Mouse (Mus musculus): Measurements from ENCODE around the gene Tln1. TPM values are rescaled to one million over a fixed set of nuclear protein-coding genes. Genes with fewer than 3 reads are reported as not detected.

The Tln1 gene
- polyA plus RNA-seq, 1 experiment from 2014 or later = 90.9 TPM

GRCm38 (mm10) chr4:43546375-43547047, 16.0 kb downstream of the Tln1 start:
- H3K9me3 ChIP-seq (ENCODE audit: control insufficient read depth, low read length) = no peaks in the 10 kb centered on the region
- H3K27ac ChIP-seq (replicated peaks in 1 of 2; ENCODE audit: control insufficient read depth in 1 of 2, insufficient read depth in 1 of 2, low read depth in 2 of 2, low read length in 2 of 2) = no peak overlapping the region
- H3K36me3 ChIP-seq (ENCODE audit: control insufficient read depth, insufficient read depth, low read length) = peaks cover 100% of the 10 kb centered on the region
- no peak for ATAC-seq (ENCODE audit: insufficient number of reproducible peaks, insufficient read depth, low FRiP score, low read depth)
- 88% methylated on average over 12 of the region's 12 CpGs for WGBS
- no peak overlapping the region for H3K4me2 ChIP-seq (ENCODE audit: low read length)
- H3K27me3 ChIP-seq (ENCODE audit: control insufficient read depth, insufficient read depth, low read length) = no peaks in the 10 kb centered on the region
- H3K4me1 ChIP-seq (ENCODE audit: control insufficient read depth in 2 of 2, insufficient read depth in 2 of 2, low read length in 2 of 2) = no peaks in the 10 kb centered on the region
- H3K4me3 ChIP-seq (ENCODE audit: control insufficient read depth in 1 of 2, insufficient read depth in 1 of 2, low read depth in 1 of 2, low read length in 2 of 2) = no peak overlapping the region
- no peak overlapping the region for H3K9ac ChIP-seq (ENCODE audit: low read length)

- Histone ChIP-seq H3K9ac (ENCODE audit: low read length) (no peak overlapping the region), H3K9me3 (ENCODE audit: control insufficient read depth, low read length) (no peaks in the 10 kb centered on the region), H3K27ac (replicated peaks in 1 of 2; ENCODE audit: control insufficient read depth in 1 of 2, insufficient read depth in 1 of 2, low read depth in 2 of 2, low read length in 2 of 2) (no peak overlapping the region), H3K4me1 (ENCODE audit: control insufficient read depth in 2 of 2, insufficient read depth in 2 of 2, low read length in 2 of 2) (no peaks in the 10 kb centered on the region), H3K4me2 (ENCODE audit: low read length) (no peak overlapping the region), H3K4me3 (ENCODE audit: control insufficient read depth in 1 of 2, insufficient read depth in 1 of 2, low read depth in 1 of 2, low read length in 2 of 2) (no peak overlapping the region), H3K36me3 (ENCODE audit: control insufficient read depth, insufficient read depth, low read length) (peaks cover 100% of the 10 kb centered on the region), H3K27me3 (ENCODE audit: control insufficient read depth, insufficient read depth, low read length) (no peaks in the 10 kb centered on the region)
- no peak for ATAC-seq (ENCODE audit: insufficient number of reproducible peaks, insufficient read depth, low FRiP score, low read depth)
- WGBS = 83% methylated on average over 3 of the region's 3 CpGs
These were observed 20.4 kb downstream of the Tln1 start for GRCm38 (mm10) chr4:43542044-43542443.

- Histone ChIP-seq H3K9me3 (ENCODE audit: control insufficient read depth, low read length) (no peaks in the 10 kb centered on the region), H3K4me3 (ENCODE audit: control insufficient read depth in 1 of 2, insufficient read depth in 1 of 2, low read depth in 1 of 2, low read length in 2 of 2) (no peak overlapping the region)
- WGBS = 82% methylated on average over 9 of the region's 9 CpGs
These were observed 26.5 kb downstream of the Tln1 start for GRCm38 (mm10) chr4:43536031-43536430.

GRCm38 (mm10) chr4:43535628-43536027, 26.9 kb downstream of the Tln1 start:
- no peak overlapping the region for H3K9ac ChIP-seq (ENCODE audit: low read length)
- no peak; the same call in 1 of the 2 replicates for ATAC-seq (ENCODE audit: insufficient number of reproducible peaks, insufficient read depth, low FRiP score, low read depth)
- H3K4me1 ChIP-seq (ENCODE audit: control insufficient read depth in 2 of 2, insufficient read depth in 2 of 2, low read length in 2 of 2) = 0 out of 4 replicates have a peak, but pooled peaks cover 0 to 6% of the 10 kb centered on the region in 2 experiments
- no peaks in the 10 kb centered on the region for H3K27me3 ChIP-seq (ENCODE audit: control insufficient read depth, insufficient read depth, low read length)
- no peak overlapping the region for H3K27ac ChIP-seq (replicated peaks in 1 of 2; ENCODE audit: control insufficient read depth in 1 of 2, insufficient read depth in 1 of 2, low read depth in 2 of 2, low read length in 2 of 2)
- 92% methylated on average over 8 of the region's 8 CpGs for WGBS
- H3K4me2 ChIP-seq (ENCODE audit: low read length) = no peak overlapping the region
- peaks cover 99% of the 10 kb centered on the region for H3K36me3 ChIP-seq (ENCODE audit: control insufficient read depth, insufficient read depth, low read length)
- no peak overlapping the region for H3K4me3 ChIP-seq (ENCODE audit: control insufficient read depth in 1 of 2, insufficient read depth in 1 of 2, low read depth in 1 of 2, low read length in 2 of 2)
- H3K9me3 ChIP-seq (ENCODE audit: control insufficient read depth, low read length) = no peaks in the 10 kb centered on the region

More at GRCm38 (mm10) chr4:43536031-43536430, 26.5 kb downstream of the Tln1 start:
- Histone ChIP-seq H3K4me1 (ENCODE audit: control insufficient read depth in 2 of 2, insufficient read depth in 2 of 2, low read length in 2 of 2) (0 out of 4 replicates have a peak, but pooled peaks cover 0 to 2% of the 10 kb centered on the region in 2 experiments), H3K27me3 (ENCODE audit: control insufficient read depth, insufficient read depth, low read length) (no peaks in the 10 kb centered on the region), H3K27ac (replicated peaks in 1 of 2; ENCODE audit: control insufficient read depth in 1 of 2, insufficient read depth in 1 of 2, low read depth in 2 of 2, low read length in 2 of 2) (no peak overlapping the region), H3K36me3 (ENCODE audit: control insufficient read depth, insufficient read depth, low read length) (peaks cover 100% of the 10 kb centered on the region), H3K4me2 (ENCODE audit: low read length) (no peak overlapping the region), H3K9ac (ENCODE audit: low read length) (no peak overlapping the region)
- ATAC-seq (ENCODE audit: insufficient number of reproducible peaks, insufficient read depth, low FRiP score, low read depth) = no peak; the same call in 1 of the 2 replicates

- no peak overlapping the region for H3K27ac ChIP-seq (replicated peaks in 1 of 2; ENCODE audit: control insufficient read depth in 1 of 2, insufficient read depth in 1 of 2, low read depth in 2 of 2, low read length in 2 of 2)
- WGBS = 84% methylated on average over 9 of the region's 9 CpGs
- no peak overlapping the region for H3K9ac ChIP-seq (ENCODE audit: low read length)
- no peaks in the 10 kb centered on the region for H3K27me3 ChIP-seq (ENCODE audit: control insufficient read depth, insufficient read depth, low read length)
- H3K9me3 ChIP-seq (ENCODE audit: control insufficient read depth, low read length) = no peaks in the 10 kb centered on the region
- H3K4me3 ChIP-seq (ENCODE audit: control insufficient read depth in 1 of 2, insufficient read depth in 1 of 2, low read depth in 1 of 2, low read length in 2 of 2) = no peak overlapping the region
- H3K4me2 ChIP-seq (ENCODE audit: low read length) = no peak overlapping the region
- peaks cover 4 to 15% of the 10 kb centered on the region in 2 experiments for H3K4me1 ChIP-seq (ENCODE audit: control insufficient read depth in 2 of 2, insufficient read depth in 2 of 2, low read length in 2 of 2)
- no peak for ATAC-seq (ENCODE audit: insufficient number of reproducible peaks, insufficient read depth, low FRiP score, low read depth)
- peaks cover 75% of the 10 kb centered on the region for H3K36me3 ChIP-seq (ENCODE audit: control insufficient read depth, insufficient read depth, low read length)
These were observed 29.2 kb downstream of the Tln1 start for GRCm38 (mm10) chr4:43533270-43533669.

GRCm38 (mm10) chr4:43530581-43530980, 31.9 kb downstream of the Tln1 start:
- ATAC-seq (ENCODE audit: insufficient number of reproducible peaks, insufficient read depth, low FRiP score, low read depth) = no peak
- peaks cover 49% of the 10 kb centered on the region for H3K36me3 ChIP-seq (ENCODE audit: control insufficient read depth, insufficient read depth, low read length)
- peaks cover 4 to 15% of the 10 kb centered on the region in 2 experiments for H3K4me1 ChIP-seq (ENCODE audit: control insufficient read depth in 2 of 2, insufficient read depth in 2 of 2, low read length in 2 of 2)

GRCm38 (mm10) chr4:43530081-43530501, 32.4 kb downstream of the Tln1 start:
- 27% methylated on average over 8 of the region's 8 CpGs for WGBS
- ATAC-seq (ENCODE audit: insufficient number of reproducible peaks, insufficient read depth, low FRiP score, low read depth) = 0 out of 2 replicates have a peak, but pooled peaks have one; percentile 14
- Histone ChIP-seq H3K4me3 (ENCODE audit: control insufficient read depth in 1 of 2, insufficient read depth in 1 of 2, low read depth in 1 of 2, low read length in 2 of 2) (no peak overlapping the region), H3K4me1 (ENCODE audit: control insufficient read depth in 2 of 2, insufficient read depth in 2 of 2, low read length in 2 of 2) (peaks cover 4 to 15% of the 10 kb centered on the region in 2 experiments), H3K4me2 (ENCODE audit: low read length) (no peak overlapping the region), H3K27ac (replicated peaks in 1 of 2; ENCODE audit: control insufficient read depth in 1 of 2, insufficient read depth in 1 of 2, low read depth in 2 of 2, low read length in 2 of 2) (peak overlapping the region; percentile 32 to 60), H3K27me3 (ENCODE audit: control insufficient read depth, insufficient read depth, low read length) (no peaks in the 10 kb centered on the region), H3K9ac (ENCODE audit: low read length) (no peak overlapping the region), H3K36me3 (ENCODE audit: control insufficient read depth, insufficient read depth, low read length) (peaks cover 44% of the 10 kb centered on the region), H3K9me3 (ENCODE audit: control insufficient read depth, low read length) (0 out of 2 replicates have a peak, but pooled peaks cover 2% of the 10 kb centered on the region)

More at GRCm38 (mm10) chr4:43530581-43530980, 31.9 kb downstream of the Tln1 start:
- Histone ChIP-seq H3K9me3 (ENCODE audit: control insufficient read depth, low read length) (0 out of 2 replicates have a peak, but pooled peaks cover 2% of the 10 kb centered on the region), H3K4me2 (ENCODE audit: low read length) (no peak overlapping the region), H3K4me3 (ENCODE audit: control insufficient read depth in 1 of 2, insufficient read depth in 1 of 2, low read depth in 1 of 2, low read length in 2 of 2) (no peak overlapping the region), H3K9ac (ENCODE audit: low read length) (no peak overlapping the region), H3K27ac (replicated peaks in 1 of 2; ENCODE audit: control insufficient read depth in 1 of 2, insufficient read depth in 1 of 2, low read depth in 2 of 2, low read length in 2 of 2) (peak overlapping the region; percentile 32 to 60), H3K27me3 (ENCODE audit: control insufficient read depth, insufficient read depth, low read length) (no peaks in the 10 kb centered on the region)
- WGBS = 12% methylated on average over 7 of the region's 7 CpGs

Data from heart, embryonic 14.5 days (tissue).